Mouse (Mus musculus) retina, embryonic 14.5 days (tissue): Measurements from ENCODE around the gene Mlf1.

Source experiments
- DNase-seq: peaks from one replicate; pipeline ENCODE4 v3.0.0-alpha.2; 2015; ENCODE audit warnings: low spot score

Gene Mlf1

DNA sequence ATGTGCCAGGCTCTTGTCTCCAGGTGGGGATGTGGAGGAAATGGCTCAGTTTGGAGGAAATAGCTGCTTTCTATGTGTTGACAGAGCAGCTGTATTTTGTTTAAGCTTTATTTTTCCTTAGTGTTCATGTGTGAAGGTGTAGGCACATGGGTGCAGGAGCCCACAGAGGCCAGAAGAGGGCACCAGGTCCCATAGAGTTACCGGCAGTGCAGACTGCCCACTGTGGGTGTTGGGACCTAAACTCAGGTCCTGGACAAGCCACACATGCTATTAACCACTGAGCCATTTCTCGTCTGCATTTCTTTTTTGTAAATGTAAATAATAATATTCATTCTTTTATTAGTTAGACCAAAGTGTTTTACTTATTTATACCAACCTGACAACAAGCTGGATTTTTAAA lies 73.2 kb downstream of the Mlf1 start:
- no peak for DNase-seq
